Mouse (Mus musculus) MEL (cell line): Measurements from ENCODE around the gene Bmt2. TPM values are rescaled to one million over a fixed set of nuclear protein-coding genes. Genes with fewer than 3 reads are reported as not detected.

ENCODE experiments used
- DNase-seq: peaks from one replicate; pipeline ENCODE4 v3.0.0; 2011; ENCODE audit warnings: low read depth, low spot score
- H3K27ac ChIP-seq: 2 replicates; pipeline ENCODE4 v1.5.1; 2012; ENCODE audit warnings: low read depth, mild to moderate bottlenecking, control low read depth, low read length, moderate library complexity; ENCODE audit not compliant: control insufficient read depth
- H3K27me3 ChIP-seq, 2 experiments: fragments of 150-350 bp in 1 of 2; sonication (generic) in 1 of 2; 2 replicates each; pipeline ENCODE4 v1.6.1; 2012; ENCODE audit warnings: low read length in 2 of 2, mild to moderate bottlenecking in 2 of 2, improper control_type of control experiment in 1 of 2, moderate library complexity in 1 of 2; ENCODE audit not compliant: insufficient read depth in 2 of 2, control insufficient read depth in 1 of 2
- H3K36me3 ChIP-seq, 2 experiments: 2 replicates each; pipeline ENCODE4 v1.6.1; 2012 to 2014; ENCODE audit warnings: low read length in 2 of 2, improper control_type of control experiment in 1 of 2, inconsistent platforms in 1 of 2, mild to moderate bottlenecking in 1 of 2; ENCODE audit not compliant: insufficient read depth in 2 of 2, control insufficient read depth in 1 of 2
- H3K4me1 ChIP-seq, 2 experiments: fragments of 150-350 bp in 1 of 2; sonication (generic) in 1 of 2; 2 replicates each; pipeline ENCODE4 v1.6.1; 2012; ENCODE audit warnings: low read length in 2 of 2, improper control_type of control experiment in 1 of 2, mild to moderate bottlenecking in 1 of 2; ENCODE audit not compliant: insufficient read depth in 2 of 2, control insufficient read depth in 1 of 2
- H3K4me3 ChIP-seq, 2 experiments: fragments of 150-350 bp in 1 of 2; sonication (generic) in 1 of 2; 2 replicates each; pipeline ENCODE4 v1.5.1; 2012; ENCODE audit warnings: low read depth in 2 of 2, low read length in 2 of 2, mild to moderate bottlenecking in 2 of 2, moderate library complexity in 2 of 2, control low read depth in 1 of 2, improper control_type of control experiment in 1 of 2; ENCODE audit not compliant: control insufficient read depth in 1 of 2, insufficient read depth in 1 of 2
- H3K79me2 ChIP-seq: 2 replicates; pipeline ENCODE4 v1.6.1; 2012; ENCODE audit warnings: mild to moderate bottlenecking, low read length, moderate library complexity; ENCODE audit not compliant: control insufficient read depth, poor library complexity, insufficient read depth
- H3K9ac ChIP-seq: 2 replicates; pipeline ENCODE4 v1.6.1; 2012; ENCODE audit warnings: low read depth, mild to moderate bottlenecking, control low read depth, low read length, moderate library complexity; ENCODE audit not compliant: control insufficient read depth, poor library complexity, severe bottlenecking
- H3K9me3 ChIP-seq: fragments of 150-350 bp; sonication (generic); replicated peaks from 2 replicates; pipeline ENCODE4 v1.6.1; 2012; ENCODE audit warnings: mild to moderate bottlenecking, low read length, improper control_type of control experiment, moderate library complexity; ENCODE audit not compliant: insufficient read depth
- CHD1 ChIP-seq: IDR thresholded peaks from 2 replicates; pipeline ENCODE4 v1.6.1; 2012; ENCODE audit warnings: low read depth, mild to moderate bottlenecking, inconsistent platforms, low read length, improper control_type of control experiment
- CHD2 ChIP-seq: IDR thresholded peaks from 2 replicates; pipeline ENCODE4 v1.6.1; 2011; ENCODE audit warnings: low read length, improper control_type of control experiment
- CTCF ChIP-seq, 3 experiments: IDR thresholded peaks in 2 of 3; conservative IDR thresholded peaks in 1 of 3; 2 replicates each; pipeline ENCODE4 v1.5.1; 2011 to 2012; ENCODE audit warnings: low read length in 3 of 3, low read depth in 2 of 3, mild to moderate bottlenecking in 2 of 3, improper control_type of control experiment in 1 of 3, inconsistent platforms in 1 of 3, mixed read lengths in 1 of 3, moderate library complexity in 1 of 3; ENCODE audit not compliant: control insufficient read depth in 1 of 3, insufficient read depth in 1 of 3, poor library complexity in 1 of 3, severe bottlenecking in 1 of 3
- E2F4 ChIP-seq: IDR thresholded peaks from 2 replicates; pipeline ENCODE4 v1.6.1; 2011; ENCODE audit warnings: low read depth, low read length, improper control_type of control experiment, borderline replicate concordance
- EP300 ChIP-seq, 2 experiments: IDR thresholded peaks; 2 replicates each; pipeline ENCODE4 v1.6.1; 2011; ENCODE audit warnings: improper control_type of control experiment in 2 of 2, low read length in 2 of 2, low read depth in 1 of 2, mild to moderate bottlenecking in 1 of 2
- ETS1 ChIP-seq: IDR thresholded peaks from 2 replicates; pipeline ENCODE4 v1.6.1; 2012; ENCODE audit warnings: low read depth, mild to moderate bottlenecking, inconsistent platforms, low read length, improper control_type of control experiment, moderate library complexity
- JUND ChIP-seq: IDR thresholded peaks from 2 replicates; pipeline ENCODE4 v1.6.1; 2011; ENCODE audit warnings: low read depth, mild to moderate bottlenecking, improper control_type of control experiment, low read length
- KAT2A ChIP-seq: conservative IDR thresholded peaks from 2 replicates; pipeline ENCODE4 v1.6.1; 2012; ENCODE audit warnings: low read depth, low read length, improper control_type of control experiment, inconsistent platforms
- MAX ChIP-seq: IDR thresholded peaks from 2 replicates; pipeline ENCODE4 v1.6.1; 2011; ENCODE audit warnings: low read length, improper control_type of control experiment
- MYB ChIP-seq: IDR thresholded peaks from 2 replicates; pipeline ENCODE4 v1.6.1; 2011; ENCODE audit warnings: mild to moderate bottlenecking, low read depth, low read length, improper control_type of control experiment
- NELFE ChIP-seq: IDR thresholded peaks from 2 replicates; pipeline ENCODE4 v1.6.1; 2011; ENCODE audit warnings: low read depth, low read length, improper control_type of control experiment
- POLR2A ChIP-seq, 2 experiments: IDR thresholded peaks; 2 replicates each; pipeline ENCODE4 v1.6.1; 2011 to 2012; ENCODE audit warnings: low read length in 2 of 2, mild to moderate bottlenecking in 2 of 2, control low read depth in 1 of 2, improper control_type of control experiment in 1 of 2, low read depth in 1 of 2, moderate library complexity in 1 of 2; ENCODE audit not compliant: control insufficient read depth in 1 of 2, insufficient read depth in 1 of 2, poor library complexity in 1 of 2
- POLR2AphosphoS5 ChIP-seq: IDR thresholded peaks from 2 replicates; pipeline ENCODE4 v1.6.1; 2012; ENCODE audit warnings: low read depth, borderline replicate concordance, mild to moderate bottlenecking, inconsistent platforms, low read length, moderate library complexity, mixed read lengths
- TAL1 ChIP-seq: IDR thresholded peaks from 2 replicates; pipeline ENCODE4 v1.6.1; 2012; ENCODE audit warnings: mild to moderate bottlenecking, inconsistent platforms, low read length, moderate library complexity, mixed read lengths
- USF2 ChIP-seq, 2 experiments: IDR thresholded peaks; 2 replicates each; pipeline ENCODE4 v1.6.1; 2011 to 2012; ENCODE audit warnings: improper control_type of control experiment in 2 of 2, low read length in 2 of 2, borderline replicate concordance in 1 of 2, inconsistent platforms in 1 of 2, low read depth in 1 of 2, mild to moderate bottlenecking in 1 of 2; ENCODE audit not compliant: insufficient read depth in 1 of 2
- ZKSCAN1 ChIP-seq: IDR thresholded peaks from 2 replicates; pipeline ENCODE4 v1.6.1; 2012; ENCODE audit warnings: low read depth, mild to moderate bottlenecking, inconsistent platforms, low read length, improper control_type of control experiment, moderate library complexity
- ZMIZ1 ChIP-seq: IDR thresholded peaks from 2 replicates; pipeline ENCODE4 v1.6.1; 2012; ENCODE audit warnings: low read depth, mild to moderate bottlenecking, inconsistent platforms, low read length, improper control_type of control experiment, moderate library complexity
- ZNF384 ChIP-seq: IDR thresholded peaks from 2 replicates; pipeline ENCODE4 v1.6.1; 2012; ENCODE audit warnings: low read depth, mild to moderate bottlenecking, inconsistent platforms, low read length, improper control_type of control experiment
- polyA plus RNA-seq, 2 experiments: library from polyadenylated mRNA; stranded (reverse) in 1 of 2; unstranded in 1 of 2; fragments of >175 nt in 1 of 2; fragments of >200 nt in 1 of 2; gene quantifications; 2 replicates each; pipeline versions ENCODE4 v1.2.1 to v1.2.4; 2012; ENCODE audit warnings: low replicate concordance in 2 of 2, low read depth in 1 of 2; ENCODE audit not compliant: insufficient read length in 2 of 2, insufficient read depth in 1 of 2, missing spikeins in 1 of 2
- total RNA-seq: library from RNA; depleted of rRNA; stranded (reverse); fragments of 300-350 nt; gene quantifications from 2 replicates; pipeline ENCODE4 v1.2.3, GENCODE M21; 2012

The Bmt2 gene
- total and polyA plus RNA-seq, 3 experiments: 3.1 to 4.7 TPM; not detected in 1

DNA sequence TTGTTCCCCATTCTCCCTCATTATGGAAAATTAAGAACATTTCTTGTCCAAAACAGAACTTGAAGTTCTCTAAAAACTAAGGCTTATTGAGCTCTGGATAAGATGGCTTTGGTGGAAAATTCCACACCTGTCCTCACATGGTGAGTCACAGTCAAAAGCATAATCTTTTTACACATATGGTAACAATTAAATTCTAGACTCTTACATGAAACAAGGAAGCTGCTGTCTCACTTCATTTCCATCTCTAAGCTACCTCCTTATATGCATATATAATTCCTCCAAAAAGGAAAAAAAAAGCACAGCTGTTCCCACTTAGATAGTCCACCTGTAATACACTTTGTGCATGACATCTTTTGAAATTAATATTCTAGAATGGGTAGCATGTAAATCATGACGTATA is 45.2 kb downstream of the Bmt2 start:
- no peaks in the 10 kb centered on the region for H3K9me3 ChIP-seq
- H3K4me3 ChIP-seq: no peak overlapping the region
- peaks cover 0 to 5% of the 10 kb centered on the region in 2 experiments; a peak in 3 of 4 replicates for H3K36me3 ChIP-seq
- no peak for TF ChIP-seq EP300 (IDR thresholded peaks at IDR 0.05; ENCODE audit: low read depth in 1 of 2, low read length in 2 of 2)
- TF ChIP-seq ZNF384: no peak
- no peak for TF ChIP-seq CHD1
- no peak for TF ChIP-seq KAT2A
- TF ChIP-seq MAX: no peak
- no peak for TF ChIP-seq CTCF (IDR thresholded peaks at IDR 0.05 in 2 of 3, conservative IDR thresholded peaks at IDR 0.05 in 1 of 3; ENCODE audit: control insufficient read depth in 1 of 3, insufficient read depth in 1 of 3, low read depth in 2 of 3, low read length in 3 of 3, poor library complexity in 1 of 3, severe bottlenecking in 1 of 3)
- TF ChIP-seq NELFE: no peak
- TF ChIP-seq MYB: no peak
- TF ChIP-seq CHD2: no peak
- TF ChIP-seq ZMIZ1: no peak
- TF ChIP-seq USF2 (IDR thresholded peaks at IDR 0.05; ENCODE audit: borderline replicate concordance in 1 of 2, insufficient read depth in 1 of 2, low read depth in 1 of 2, low read length in 2 of 2): no peak
- TF ChIP-seq E2F4: no peak
- no peak for TF ChIP-seq POLR2A (IDR thresholded peaks at IDR 0.05; ENCODE audit: control insufficient read depth in 1 of 2, insufficient read depth in 1 of 2, low read depth in 1 of 2, low read length in 2 of 2, poor library complexity in 1 of 2)
- TF ChIP-seq ZKSCAN1: no peak
- no peak for TF ChIP-seq ETS1
- TF ChIP-seq POLR2AphosphoS5: no peak
- TF ChIP-seq JUND: no peak
- no peak for TF ChIP-seq TAL1
- H3K27me3 ChIP-seq: no peaks in the 10 kb centered on the region
- peaks cover 0 to 5% of the 10 kb centered on the region in 2 experiments; a peak in 3 of 4 replicates for H3K4me1 ChIP-seq
- no peak for DNase-seq
- H3K27ac ChIP-seq: no peak overlapping the region
- H3K9ac ChIP-seq: no peak overlapping the region
- H3K79me2 ChIP-seq: no peaks in the 10 kb centered on the region

DNA sequence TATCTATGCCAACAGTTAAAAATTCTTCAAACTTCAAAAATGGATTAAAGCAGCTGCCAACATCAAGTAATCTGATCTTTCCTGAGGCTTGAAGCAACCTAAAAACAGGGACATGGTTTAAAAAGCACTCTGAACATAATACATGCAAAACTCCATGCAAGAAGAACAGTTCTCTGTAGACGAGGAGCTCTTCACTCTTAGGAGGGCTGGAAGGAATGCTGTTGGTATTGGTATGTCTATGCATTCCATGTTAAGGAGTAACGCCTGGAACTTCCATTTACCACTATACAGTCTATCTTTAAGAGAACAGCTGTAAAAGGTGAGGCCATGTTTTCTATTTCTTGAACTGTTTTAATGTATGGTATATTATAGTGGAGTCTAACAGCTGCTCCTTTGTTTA is 47.2 kb downstream of the Bmt2 start:
- H3K27me3 ChIP-seq: no peaks in the 10 kb centered on the region
- no peaks in the 10 kb centered on the region for H3K4me1 ChIP-seq
- no peak for TF ChIP-seq MAX
- H3K36me3 ChIP-seq: no peaks in the 10 kb centered on the region; a peak in 1 of 4 replicates
- no peak for DNase-seq
- no peak overlapping the region for H3K4me3 ChIP-seq
- H3K9me3 ChIP-seq: no peaks in the 10 kb centered on the region
- H3K9ac ChIP-seq: no peak overlapping the region
- H3K79me2 ChIP-seq: no peaks in the 10 kb centered on the region
- no peak overlapping the region for H3K27ac ChIP-seq
